In genomic region chr7:75823071-75823470, GRCm38 (mm10) we compare ENCODE assay signal across 20 mouse cellular contexts.
"Had no signal": no experiment of that assay in that cellular context is flagged by ENCODE, and none has a peak within 500 bp of the region (broad histone marks: within the 10 kb centered on the region; RNA-seq: fewer than 3 reads in every experiment).

No protein-coding gene starts in this region.

- H3K27ac ChIP-seq: liver, embryonic 13.5 days; liver, embryonic 15.5 days; lung, embryonic 15.5 days; midbrain, embryonic 13.5 days; midbrain, embryonic 15.5 days; neural tube, embryonic 12.5 days; stomach, embryonic 15.5 days; stomach, postnatal 0 days had no signal

- H3K4me2 ChIP-seq: liver, embryonic 13.5 days; liver, embryonic 15.5 days; lung, embryonic 15.5 days; midbrain, embryonic 11.5 days; midbrain, embryonic 13.5 days; midbrain, embryonic 15.5 days; neural tube, embryonic 12.5 days; stomach, embryonic 15.5 days had no signal

- H3K27me3 ChIP-seq: liver, embryonic 13.5 days; liver, embryonic 15.5 days; lung, embryonic 15.5 days; megakaryocyte, embryonic 14.5 days; midbrain, embryonic 13.5 days; midbrain, embryonic 15.5 days; neural tube, embryonic 12.5 days; stomach, embryonic 15.5 days had no signal

- H3K36me3 ChIP-seq: liver, embryonic 13.5 days; liver, embryonic 15.5 days; lung, embryonic 15.5 days; midbrain, embryonic 13.5 days; midbrain, embryonic 15.5 days; neural tube, embryonic 12.5 days; stomach, embryonic 15.5 days had no signal

- ATAC-seq: liver, postnatal 0 days; lung, postnatal 0 days; midbrain, embryonic 13.5 days; midbrain, embryonic 15.5 days had no signal

- H3K4me3 ChIP-seq: liver, embryonic 13.5 days; liver, embryonic 15.5 days; lung, embryonic 15.5 days; midbrain, embryonic 13.5 days; midbrain, embryonic 15.5 days; neural tube, embryonic 12.5 days; stomach, embryonic 15.5 days had no signal

- H3K9ac ChIP-seq: liver, embryonic 13.5 days; liver, embryonic 15.5 days; liver, postnatal 0 days; lung, embryonic 15.5 days; midbrain, embryonic 13.5 days; midbrain, embryonic 15.5 days; neural tube, embryonic 12.5 days; stomach, embryonic 15.5 days had no signal

- H3K9me3 ChIP-seq: liver, embryonic 13.5 days; liver, embryonic 15.5 days; lung, embryonic 15.5 days; megakaryocyte, embryonic 14.5 days; midbrain, embryonic 13.5 days; midbrain, embryonic 15.5 days; neural tube, embryonic 12.5 days; stomach, embryonic 15.5 days had no signal

- H3K4me1 ChIP-seq: lung, embryonic 15.5 days; midbrain, embryonic 13.5 days; midbrain, embryonic 15.5 days; neural tube, embryonic 12.5 days had no signal

- DNase-seq: liver, embryonic 13.5 days; liver, postnatal 0 days; lung, adult 2 months; lung, postnatal 14 days; right cerebral cortex, postnatal 25 days; right cerebral cortex, postnatal 4 days; spleen, adult 18-20 months; thymus, adult 2 months; thymus, postnatal 25 days; thymus, postnatal 4 days had no signal
